Mouse (Mus musculus) neural tube, embryonic 14.5 days (tissue): ENCODE results near the gene Phf3. TPM values are rescaled to one million over a fixed set of nuclear protein-coding genes. Genes with fewer than 3 reads are reported as not detected.

Experiments
- ATAC-seq: fragments of 200-750 bp; cut with Nextera tagmentation; 2 replicates; pipeline ENCODE4 v1.8.0; 2017; ENCODE audit warnings: low read depth, mild to moderate bottlenecking, moderate TSS enrichment, moderate library complexity
- H3K27ac ChIP-seq: fragments of 300-500 bp; sonication (generic); 2 replicates; pipeline ENCODE4 v1.5.1; 2014; ENCODE audit warnings: low read depth, mild to moderate bottlenecking, control low read depth, low read length, moderate library complexity, mixed read lengths
- H3K27me3 ChIP-seq: fragments of 300-500 bp; sonication (generic); 2 replicates; pipeline ENCODE4 v1.6.1; 2014; ENCODE audit warnings: low read length; ENCODE audit not compliant: control insufficient read depth, insufficient read depth
- H3K36me3 ChIP-seq: fragments of 300-500 bp; sonication (generic); 2 replicates; pipeline ENCODE4 v1.6.1; 2014; ENCODE audit warnings: low read length, mixed read lengths; ENCODE audit not compliant: control insufficient read depth, insufficient read depth
- H3K4me1 ChIP-seq: fragments of 300-500 bp; sonication (generic); 2 replicates; pipeline ENCODE4 v1.6.1; 2014; ENCODE audit warnings: low read length; ENCODE audit not compliant: control insufficient read depth, insufficient read depth
- H3K4me2 ChIP-seq: fragments of 300-500 bp; sonication (generic); 2 replicates; pipeline ENCODE4 v1.6.1; 2014; ENCODE audit warnings: mild to moderate bottlenecking, low read depth, low read length, control low read depth
- H3K4me3 ChIP-seq: fragments of 300-500 bp; sonication (generic); 2 replicates; pipeline ENCODE4 v1.5.1; 2014; ENCODE audit warnings: low read depth, low read length, control low read depth, mixed read lengths
- H3K9ac ChIP-seq: fragments of 300-500 bp; sonication (generic); replicated peaks from 2 replicates; pipeline ENCODE4 v1.6.1; 2014; ENCODE audit warnings: low read depth, mild to moderate bottlenecking, control low read depth, low read length, mixed read lengths
- H3K9me3 ChIP-seq: fragments of 300-500 bp; sonication (generic); 2 replicates; pipeline ENCODE4 v1.6.1; 2016; ENCODE audit warnings: low read length; ENCODE audit not compliant: control insufficient read depth
- WGBS: fragments of 180-500 bp; shearing (Covaris S2); extraction: QIAGEN DNeasy Blood & Tissue Kit; methylation state at CpG from one replicate; pipeline ENCODE4 v1.1.7; 2014; 5-methylcytosine and 5-hydroxymethylcytosine counted together
- polyA plus RNA-seq: library from polyadenylated mRNA; unstranded; fragments of >200 nt; fragmentation: Nextera tagmentation; extraction: Ambion mirVana; gene quantifications from 2 replicates; pipeline ENCODE4 v1.2.1, GENCODE M21; 2014

Gene Phf3
- polyA plus RNA-seq, 1 experiment from 2014 or later = 71.4 TPM

DNA sequence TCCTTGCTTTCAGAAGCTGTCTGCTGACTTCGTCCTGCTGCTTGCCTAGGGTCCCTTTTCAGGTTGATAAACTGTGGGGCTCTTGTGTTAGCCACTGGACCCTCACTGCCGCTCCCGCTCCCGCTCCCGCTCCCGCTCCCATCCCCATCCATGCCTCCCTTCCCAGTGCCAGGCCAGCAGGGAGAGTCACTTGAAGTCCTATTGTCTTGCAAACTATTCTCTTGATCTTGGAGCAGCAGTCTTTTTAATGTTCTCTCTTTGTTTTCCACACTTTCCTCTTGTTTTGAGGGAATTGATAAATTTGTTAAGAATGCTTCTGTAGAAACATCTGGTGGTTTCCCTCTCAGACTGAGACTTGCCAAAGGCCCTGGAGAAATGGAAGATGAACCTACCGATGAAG, 68.8 kb downstream of the Phf3 start:
- no peaks in the 10 kb centered on the region for H3K4me1 ChIP-seq
- no peaks in the 10 kb centered on the region for H3K27me3 ChIP-seq
- whole genome bisulfite sequencing = 88% methylated on average over 7 of the region's 7 CpGs
- no peak for ATAC-seq
- H3K9ac ChIP-seq = no peak overlapping the region
- peaks cover 43% of the 10 kb centered on the region for H3K36me3 ChIP-seq
- H3K4me3 ChIP-seq = no peak overlapping the region
- no peak overlapping the region for H3K4me2 ChIP-seq
- H3K9me3 ChIP-seq = no peaks in the 10 kb centered on the region
- no peak overlapping the region for H3K27ac ChIP-seq

DNA sequence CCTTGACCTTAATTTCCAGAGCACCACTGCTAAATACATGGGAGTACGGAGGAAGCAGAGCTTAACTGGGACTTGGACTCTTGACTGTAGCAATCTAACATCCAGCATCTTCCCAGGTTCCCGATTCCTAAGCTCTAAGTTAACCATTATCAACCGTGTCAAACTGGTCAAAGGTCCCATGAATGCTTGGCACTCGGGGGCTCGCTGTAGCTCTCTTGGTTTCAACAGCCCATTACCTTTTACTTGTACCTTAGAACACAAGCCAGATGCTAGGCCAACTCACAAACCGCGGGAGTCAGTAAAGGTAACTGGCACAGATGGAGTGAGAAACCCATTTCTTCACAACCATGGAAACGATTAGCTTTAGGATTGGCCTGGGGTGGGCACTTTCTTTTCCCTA, 71.8 kb downstream of the Phf3 start:
- no peaks in the 10 kb centered on the region for H3K27me3 ChIP-seq
- no peak overlapping the region for H3K4me3 ChIP-seq
- H3K4me2 ChIP-seq = no peak overlapping the region
- no peak overlapping the region for H3K9ac ChIP-seq
- H3K36me3 ChIP-seq = peaks cover 24% of the 10 kb centered on the region
- WGBS = 95% methylated on average over 8 of the region's 8 CpGs
- no peaks in the 10 kb centered on the region for H3K9me3 ChIP-seq
- no peak for ATAC-seq
- no peak overlapping the region for H3K27ac ChIP-seq
- H3K4me1 ChIP-seq = no peaks in the 10 kb centered on the region

DNA sequence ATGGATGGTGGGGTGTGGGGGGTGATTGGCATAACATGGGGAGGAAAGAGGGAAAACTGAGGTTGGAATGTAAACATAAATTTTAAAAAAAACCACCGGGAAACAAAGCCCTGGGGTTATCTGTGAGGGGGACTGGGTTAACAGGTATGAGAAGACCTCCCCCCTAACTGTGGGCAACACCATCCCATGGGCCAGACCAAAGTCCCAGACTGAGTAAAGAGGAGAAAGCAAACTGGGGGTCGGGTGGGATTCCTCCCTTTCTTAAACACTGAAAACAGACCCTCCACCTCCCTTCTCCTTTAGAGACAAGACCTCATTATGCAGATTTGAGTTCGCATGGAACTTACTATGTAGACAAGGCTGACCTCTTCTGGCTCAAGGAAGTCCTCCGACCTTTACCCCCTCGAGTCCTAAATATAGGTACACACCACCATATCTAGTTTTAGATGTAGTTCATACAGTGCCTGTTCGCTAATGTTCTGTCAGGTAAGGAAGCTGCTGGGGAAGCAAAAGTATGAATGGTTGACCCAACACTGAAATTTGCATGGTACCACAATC, 74.4 kb downstream of the Phf3 start:
- ATAC-seq = no peak
- WGBS = 87% methylated on average over 6 of the region's 6 CpGs

DNA sequence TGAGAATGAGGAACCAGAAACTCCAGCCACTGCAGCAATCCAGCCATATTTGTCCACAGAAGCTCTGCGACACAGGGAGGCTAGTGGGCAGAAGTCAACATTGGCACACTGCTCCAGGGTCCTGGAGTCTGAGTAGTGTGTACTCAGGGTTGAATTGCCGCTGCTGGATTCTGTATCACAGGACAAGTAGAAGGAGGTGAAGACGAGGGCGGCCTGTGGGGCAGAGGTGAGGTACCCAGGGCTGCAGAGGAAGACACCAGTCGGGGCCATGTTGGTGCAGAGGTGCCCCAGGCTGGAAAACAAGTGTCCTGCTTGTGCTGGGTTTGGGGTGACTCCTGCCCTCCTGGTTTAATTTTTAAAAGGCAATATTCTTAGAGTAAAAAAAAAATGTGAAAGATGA, 79.1 kb downstream of the Phf3 start:
- no peaks in the 10 kb centered on the region for H3K4me1 ChIP-seq
- H3K27me3 ChIP-seq = no peaks in the 10 kb centered on the region
- H3K9ac ChIP-seq = no peak overlapping the region
- no peaks in the 10 kb centered on the region for H3K36me3 ChIP-seq
- WGBS = 93% methylated on average over 5 of the region's 5 CpGs
- H3K9me3 ChIP-seq = no peaks in the 10 kb centered on the region
- H3K4me2 ChIP-seq = no peak overlapping the region
- H3K4me3 ChIP-seq = no peak overlapping the region
- no peak for ATAC-seq
- no peak overlapping the region for H3K27ac ChIP-seq

More for the DNA sequence above, 74.4 kb downstream of the Phf3 start:
- Histone ChIP-seq H3K9ac (no peak overlapping the region), H3K4me1 (no peaks in the 10 kb centered on the region), H3K4me3 (no peak overlapping the region), H3K9me3 (no peaks in the 10 kb centered on the region), H3K27me3 (no peaks in the 10 kb centered on the region), H3K36me3 (peaks cover 9% of the 10 kb centered on the region; the same call in 1 of the 2 replicates), H3K4me2 (no peak overlapping the region), H3K27ac (no peak overlapping the region)

DNA sequence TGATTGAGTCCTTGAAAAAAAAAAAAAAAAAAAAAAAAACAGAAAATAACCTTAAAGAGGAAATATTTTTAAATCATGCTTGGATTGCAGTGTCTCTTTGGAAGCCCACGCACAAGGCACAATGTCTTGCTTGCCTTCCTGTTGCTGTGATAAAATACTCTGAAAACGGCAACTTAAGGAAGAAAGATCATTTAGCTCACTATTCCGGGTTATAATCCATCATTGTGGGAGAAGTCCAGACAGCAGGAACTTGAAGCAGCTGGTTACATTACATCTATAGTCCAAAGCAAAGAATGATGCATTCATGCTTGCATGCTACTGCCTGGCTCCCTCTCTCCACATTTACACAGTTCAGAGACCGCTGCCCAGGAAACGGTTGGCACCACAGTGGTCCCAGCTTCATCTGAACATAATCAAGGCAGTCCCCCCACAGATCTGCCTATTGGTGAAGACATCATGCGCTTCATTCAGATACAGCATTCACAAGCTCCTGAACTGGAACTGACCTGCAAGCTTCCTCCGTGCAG, 80.3 kb downstream of the Phf3 start:
- H3K4me1 ChIP-seq = no peaks in the 10 kb centered on the region
- 82% methylated on average over 7 of the region's 7 CpGs for WGBS
- H3K9me3 ChIP-seq = no peaks in the 10 kb centered on the region
- no peak overlapping the region for H3K27ac ChIP-seq
- no peak overlapping the region for H3K4me2 ChIP-seq
- ATAC-seq = no peak
- no peaks in the 10 kb centered on the region for H3K36me3 ChIP-seq
- no peak overlapping the region for H3K4me3 ChIP-seq
- no peaks in the 10 kb centered on the region for H3K27me3 ChIP-seq
- H3K9ac ChIP-seq = no peak overlapping the region

- no peaks in the 10 kb centered on the region for H3K36me3 ChIP-seq
- no peak overlapping the region for H3K9ac ChIP-seq
- WGBS = 80% methylated on average over 5 of the region's 5 CpGs
- H3K4me3 ChIP-seq = no peak overlapping the region
- no peak overlapping the region for H3K4me2 ChIP-seq
- no peaks in the 10 kb centered on the region for H3K4me1 ChIP-seq
- no peaks in the 10 kb centered on the region for H3K27me3 ChIP-seq
- no peak overlapping the region for H3K27ac ChIP-seq
- H3K9me3 ChIP-seq = no peaks in the 10 kb centered on the region
- no peak for ATAC-seq
Measured at GRCm38 (mm10) chr1:30792935-30793334, 80.8 kb downstream of the Phf3 start.

GRCm38 (mm10) chr1:30790220-30790619, 83.5 kb downstream of the Phf3 start:
- WGBS = 87% methylated on average over 1 of the region's 1 CpGs
- no peak for ATAC-seq
- H3K27me3 ChIP-seq = no peaks in the 10 kb centered on the region

DNA sequence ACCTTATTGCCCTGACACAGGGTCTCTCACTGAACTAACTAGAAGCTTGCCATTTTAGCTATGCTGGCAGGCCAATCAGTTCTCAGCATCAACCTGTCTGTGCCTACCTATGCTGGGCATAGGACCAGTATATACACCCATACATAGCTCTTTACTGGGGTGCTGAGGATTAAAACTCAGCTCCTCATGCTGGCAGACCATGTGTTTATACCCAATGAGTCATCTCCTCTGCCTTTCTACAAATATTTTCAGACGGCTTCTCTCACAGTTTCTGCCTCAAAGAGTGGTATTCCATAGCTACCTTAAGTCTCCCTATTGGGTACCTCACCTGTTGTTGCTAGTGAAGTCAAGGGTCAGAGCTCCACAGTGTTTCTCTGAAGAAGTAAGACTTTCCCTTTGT, 84.0 kb downstream of the Phf3 start:
- H3K9ac ChIP-seq = no peak overlapping the region
- no peaks in the 10 kb centered on the region for H3K4me1 ChIP-seq
- H3K36me3 ChIP-seq = no peaks in the 10 kb centered on the region
- H3K27me3 ChIP-seq = no peaks in the 10 kb centered on the region
- no peaks in the 10 kb centered on the region for H3K9me3 ChIP-seq
- no peak overlapping the region for H3K4me3 ChIP-seq
- no peak overlapping the region for H3K4me2 ChIP-seq
- WGBS = 93% methylated on average over 1 of the region's 1 CpGs
- H3K27ac ChIP-seq = no peak overlapping the region
- no peak for ATAC-seq

More at GRCm38 (mm10) chr1:30790220-30790619, 83.5 kb downstream of the Phf3 start:
- Histone ChIP-seq H3K4me2 (no peak overlapping the region), H3K27ac (no peak overlapping the region), H3K4me1 (no peaks in the 10 kb centered on the region), H3K4me3 (no peak overlapping the region), H3K9me3 (no peaks in the 10 kb centered on the region), H3K9ac (no peak overlapping the region), H3K36me3 (no peaks in the 10 kb centered on the region)

- WGBS = 74% methylated on average over 2 of the region's 2 CpGs
- Histone ChIP-seq H3K36me3 (no peaks in the 10 kb centered on the region), H3K9me3 (no peaks in the 10 kb centered on the region), H3K27ac (no peak overlapping the region), H3K4me1 (no peaks in the 10 kb centered on the region), H3K4me2 (no peak overlapping the region), H3K27me3 (no peaks in the 10 kb centered on the region), H3K9ac (no peak overlapping the region), H3K4me3 (no peak overlapping the region)
- ATAC-seq = no peak
Measured at GRCm38 (mm10) chr1:30789001-30789400, 84.7 kb downstream of the Phf3 start.
